Mouse (Mus musculus): ENCODE results near the gene Zfp651. TPM values are rescaled to one million over a fixed set of nuclear protein-coding genes. Genes with fewer than 3 reads are reported as not detected.

Gene Zfp651
- polyA plus RNA-seq, 1 experiment from 2014 or later, result 20.4 TPM

DNA sequence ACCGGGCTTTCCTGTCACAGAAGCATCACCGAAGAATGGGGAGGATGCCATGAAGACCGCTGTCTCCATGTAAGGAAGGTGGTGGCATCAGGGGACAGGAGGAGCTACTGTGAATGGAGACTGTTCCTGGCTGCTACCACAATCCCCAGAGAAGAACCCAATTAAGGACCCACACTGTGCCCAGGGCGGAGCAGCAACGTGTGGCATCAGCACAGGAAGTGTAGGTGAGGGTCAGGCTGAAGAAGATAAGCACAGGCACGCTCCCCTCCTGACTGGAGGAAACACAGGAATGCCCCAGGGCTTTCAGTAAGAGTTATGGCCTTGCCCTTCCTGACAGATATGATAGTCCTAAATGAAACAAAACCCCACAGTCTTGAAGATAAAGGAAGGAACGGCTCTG lies 43.6 kb downstream of the Zfp651 start:
- 86% methylated on average over 7 of the region's 7 CpGs for WGBS

DNA sequence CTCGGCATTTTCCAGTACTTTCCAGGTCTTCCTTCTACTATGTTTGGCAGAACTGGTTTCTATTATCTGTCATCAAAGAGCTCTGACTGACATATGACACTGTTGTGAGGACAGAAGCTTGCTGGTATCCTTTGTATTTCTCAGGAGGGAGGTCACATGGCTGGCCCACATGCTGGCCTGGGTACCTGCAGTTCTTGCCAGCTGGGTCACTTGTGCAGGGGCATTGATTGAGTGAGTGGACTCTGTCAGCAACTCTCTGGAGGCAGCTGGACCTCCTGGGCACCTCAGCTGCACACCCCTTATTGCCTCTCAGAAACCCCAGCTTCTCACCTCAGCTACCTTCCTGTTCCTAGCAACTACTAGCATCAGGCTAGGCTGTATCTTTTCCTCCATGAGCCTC lies 48.4 kb downstream of the Zfp651 start:
- 59% methylated on average over 1 of the region's 1 CpGs for WGBS
- H3K9me3 ChIP-seq (ENCODE audit: control insufficient read depth, low read length), result no peaks in the 10 kb centered on the region
- H3K9ac ChIP-seq (replicated peaks; ENCODE audit: low read depth, low read length), result no peak overlapping the region
- peaks cover 13% of the 10 kb centered on the region for H3K4me1 ChIP-seq (replicated peaks; ENCODE audit: control insufficient read depth, insufficient read depth, low read length)
- no peaks in the 10 kb centered on the region for H3K36me3 ChIP-seq (ENCODE audit: control insufficient read depth, insufficient read depth)
- no peak overlapping the region for H3K4me3 ChIP-seq (replicated peaks; ENCODE audit: low read length)
- ATAC-seq, result no peak
- H3K27ac ChIP-seq (ENCODE audit: low read length), result no peak overlapping the region; the same call in 1 of the 2 replicates
- no peak overlapping the region for H3K4me2 ChIP-seq (ENCODE audit: low read length)
- no peaks in the 10 kb centered on the region for H3K27me3 ChIP-seq (replicated peaks; ENCODE audit: control insufficient read depth, insufficient read depth, low read length)

More for the DNA sequence above, 43.6 kb downstream of the Zfp651 start:
- Histone ChIP-seq H3K27ac (ENCODE audit: low read length) (no peak overlapping the region), H3K4me3 (replicated peaks; ENCODE audit: low read length) (no peak overlapping the region), H3K27me3 (replicated peaks; ENCODE audit: control insufficient read depth, insufficient read depth, low read length) (no peaks in the 10 kb centered on the region), H3K36me3 (ENCODE audit: control insufficient read depth, insufficient read depth) (no peaks in the 10 kb centered on the region), H3K4me2 (ENCODE audit: low read length) (no peak overlapping the region), H3K9ac (replicated peaks; ENCODE audit: low read depth, low read length) (no peak overlapping the region), H3K9me3 (ENCODE audit: control insufficient read depth, low read length) (no peaks in the 10 kb centered on the region), H3K4me1 (replicated peaks; ENCODE audit: control insufficient read depth, insufficient read depth, low read length) (peaks cover 2% of the 10 kb centered on the region; the same call in 1 of the 2 replicates)
- ATAC-seq, result no peak

DNA sequence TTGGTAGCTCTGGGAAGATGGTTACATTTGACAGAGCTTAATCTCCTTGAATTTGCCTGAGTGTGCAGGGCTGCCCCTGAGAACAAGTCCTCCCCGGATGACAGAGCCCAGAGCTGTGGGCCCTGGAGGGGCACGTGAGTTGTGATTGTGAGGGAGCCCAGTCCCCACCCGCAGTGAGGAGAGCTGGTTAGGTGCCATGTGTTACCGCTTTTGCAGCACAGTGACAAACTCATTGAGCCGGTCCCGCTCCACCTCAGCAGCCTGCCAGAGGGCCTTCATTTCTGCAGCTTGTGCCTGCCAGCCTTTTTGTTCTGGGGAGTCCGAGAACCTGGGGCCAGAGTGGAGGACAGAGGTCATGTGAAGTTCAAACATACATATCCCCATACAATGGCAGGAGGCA lies 48.8 kb downstream of the Zfp651 start:
- Histone ChIP-seq H3K36me3 (ENCODE audit: control insufficient read depth, insufficient read depth) (no peaks in the 10 kb centered on the region), H3K4me2 (ENCODE audit: low read length) (no peak overlapping the region), H3K27me3 (replicated peaks; ENCODE audit: control insufficient read depth, insufficient read depth, low read length) (no peaks in the 10 kb centered on the region), H3K9me3 (ENCODE audit: control insufficient read depth, low read length) (no peaks in the 10 kb centered on the region), H3K4me1 (replicated peaks; ENCODE audit: control insufficient read depth, insufficient read depth, low read length) (peaks cover 13% of the 10 kb centered on the region), H3K9ac (replicated peaks; ENCODE audit: low read depth, low read length) (no peak overlapping the region), H3K4me3 (replicated peaks; ENCODE audit: low read length) (no peak overlapping the region), H3K27ac (ENCODE audit: low read length) (no peak overlapping the region; the same call in 1 of the 2 replicates)
- ATAC-seq, result no peak
- 46% methylated on average over 7 of the region's 7 CpGs for WGBS

DNA sequence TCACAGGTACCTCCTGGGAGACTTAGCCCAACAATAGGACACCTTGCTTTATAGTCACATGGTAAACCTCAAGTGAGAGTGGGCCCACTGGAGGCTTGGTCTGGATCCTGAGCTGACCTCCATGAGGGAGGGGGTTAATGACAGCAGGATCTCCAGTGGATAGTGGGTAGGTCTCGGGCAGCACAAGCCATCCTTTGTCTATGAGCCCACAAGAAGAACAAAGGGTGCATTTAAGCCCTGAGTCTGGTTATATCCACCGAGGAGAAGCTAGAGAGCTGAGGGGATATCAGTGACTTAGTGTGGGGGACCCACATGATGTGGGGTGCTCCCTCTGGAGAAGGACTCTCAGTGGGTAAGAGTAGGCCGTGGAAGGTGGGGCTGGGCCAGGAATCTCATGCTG lies 49.4 kb downstream of the Zfp651 start:
- 41% methylated on average over 3 of the region's 3 CpGs for WGBS
- Histone ChIP-seq H3K9me3 (ENCODE audit: control insufficient read depth, low read length) (no peaks in the 10 kb centered on the region), H3K27me3 (replicated peaks; ENCODE audit: control insufficient read depth, insufficient read depth, low read length) (no peaks in the 10 kb centered on the region), H3K9ac (replicated peaks; ENCODE audit: low read depth, low read length) (no peak overlapping the region), H3K36me3 (ENCODE audit: control insufficient read depth, insufficient read depth) (no peaks in the 10 kb centered on the region), H3K4me1 (replicated peaks; ENCODE audit: control insufficient read depth, insufficient read depth, low read length) (peaks cover 13% of the 10 kb centered on the region), H3K4me3 (replicated peaks; ENCODE audit: low read length) (no peak overlapping the region), H3K27ac (ENCODE audit: low read length) (no peak overlapping the region), H3K4me2 (ENCODE audit: low read length) (no peak overlapping the region)
- no peak for ATAC-seq

DNA sequence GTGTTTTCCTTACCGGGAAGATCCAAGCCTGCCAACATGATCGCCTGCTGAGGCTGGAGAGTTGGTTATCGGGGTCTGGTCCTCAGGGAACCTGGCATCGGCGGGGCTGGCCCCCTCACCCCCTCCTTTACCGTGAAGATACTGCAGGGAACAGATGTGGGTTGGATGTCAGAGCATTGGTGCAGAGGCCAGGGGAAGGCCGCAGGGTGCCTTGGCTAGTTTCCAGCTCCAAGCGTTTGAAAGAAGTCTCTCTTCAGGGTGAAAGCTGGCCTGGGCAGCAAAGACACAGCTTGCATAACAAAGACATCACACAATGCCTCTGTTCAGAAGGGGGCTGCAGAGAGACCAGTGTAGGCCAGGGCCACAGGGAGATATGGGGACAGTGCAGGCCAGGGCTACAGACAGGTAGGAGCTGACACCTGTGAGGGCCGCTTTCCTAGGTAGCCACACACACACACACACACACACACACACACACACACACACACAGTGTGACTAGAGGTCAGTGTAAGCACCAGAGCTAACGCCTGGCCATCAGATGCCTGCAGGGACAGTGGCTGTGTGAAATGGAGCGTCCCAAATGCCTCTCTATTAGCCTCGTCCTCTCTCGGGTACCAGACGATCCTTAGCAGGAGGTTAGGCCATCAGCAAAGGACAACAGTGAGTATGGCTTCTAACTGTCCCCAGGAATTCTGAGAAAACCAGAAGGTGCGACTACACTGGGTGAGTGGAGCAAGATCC lies 51.1 kb downstream of the Zfp651 start:
- no peak overlapping the region for H3K9ac ChIP-seq (replicated peaks; ENCODE audit: low read depth, low read length)
- peak overlapping the region; percentile 17; the same call in 1 of the 2 replicates for H3K4me2 ChIP-seq (ENCODE audit: low read length)
- no peak overlapping the region for H3K4me3 ChIP-seq (replicated peaks; ENCODE audit: low read length)
- 10% methylated on average over 15 of the region's 15 CpGs for WGBS
- peaks cover 13% of the 10 kb centered on the region for H3K4me1 ChIP-seq (replicated peaks; ENCODE audit: control insufficient read depth, insufficient read depth, low read length)
- H3K36me3 ChIP-seq (ENCODE audit: control insufficient read depth, insufficient read depth), result no peaks in the 10 kb centered on the region
- ATAC-seq, result peak; percentile 68
- no peaks in the 10 kb centered on the region for H3K9me3 ChIP-seq (ENCODE audit: control insufficient read depth, low read length)
- H3K27ac ChIP-seq (ENCODE audit: low read length), result peak overlapping the region; percentile 18; the same call in 1 of the 2 replicates
- H3K27me3 ChIP-seq (replicated peaks; ENCODE audit: control insufficient read depth, insufficient read depth, low read length), result no peaks in the 10 kb centered on the region

DNA sequence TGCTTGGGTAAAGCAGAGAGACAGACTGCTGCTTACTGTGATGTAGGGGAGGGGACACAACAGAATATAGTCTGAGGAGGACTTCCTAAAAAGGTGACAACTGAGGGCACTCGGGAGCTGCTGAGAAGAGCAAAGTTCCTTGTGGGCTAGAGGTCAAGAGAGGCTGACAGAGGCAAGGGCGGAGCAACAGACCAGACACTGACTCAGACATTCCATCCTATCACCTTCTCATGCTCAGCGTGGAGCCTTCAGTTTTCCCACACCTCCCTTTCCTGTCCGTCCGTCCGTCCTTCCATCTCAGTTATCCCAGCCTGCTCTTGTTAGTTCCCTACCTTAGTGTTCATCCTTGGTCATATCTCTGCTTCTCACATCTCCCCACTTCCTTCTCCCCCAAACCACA lies 56.1 kb downstream of the Zfp651 start:
- ATAC-seq, result no peak
- WGBS, result 90% methylated on average over 6 of the region's 6 CpGs

DNA sequence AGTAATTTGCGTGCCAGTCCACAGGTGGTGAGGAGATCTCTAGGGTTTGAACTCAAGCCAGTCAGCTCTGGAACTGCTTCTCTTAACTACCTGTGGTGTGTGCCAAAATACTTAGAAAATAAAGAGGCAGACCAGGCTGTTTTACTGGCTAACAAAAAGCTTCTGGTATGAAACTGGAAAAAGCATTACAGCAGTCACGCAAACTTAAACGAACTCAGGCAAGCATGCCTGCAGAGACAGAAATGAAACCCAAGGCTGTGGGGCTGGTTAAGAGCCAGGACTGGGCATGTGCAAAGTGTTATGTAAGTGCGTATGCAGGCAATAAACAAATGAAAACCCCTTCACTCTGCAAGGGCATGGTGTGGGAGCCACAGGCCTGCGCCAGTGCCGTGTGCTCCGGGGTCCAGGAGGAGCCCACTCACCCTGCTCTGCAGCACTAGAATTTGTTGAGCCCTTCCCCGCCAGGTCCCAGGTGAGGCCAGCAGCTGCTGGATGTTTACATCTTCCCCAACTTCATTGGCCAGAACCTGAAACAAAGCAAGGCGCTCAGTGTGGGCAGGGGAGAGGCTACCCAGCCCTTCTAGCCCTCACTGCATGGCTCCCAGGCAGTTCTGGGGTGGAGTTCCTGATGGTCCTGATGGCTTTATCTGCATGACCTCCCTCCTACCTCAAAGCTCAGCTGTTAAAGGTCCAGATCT lies 60.1 kb downstream of the Zfp651 start:
- 73% methylated on average over 9 of the region's 9 CpGs for whole genome bisulfite sequencing
- ATAC-seq, result no peak
- no peak overlapping the region for H3K4me3 ChIP-seq (replicated peaks; ENCODE audit: low read length)
- no peaks in the 10 kb centered on the region for H3K36me3 ChIP-seq (ENCODE audit: control insufficient read depth, insufficient read depth)
- no peaks in the 10 kb centered on the region for H3K27me3 ChIP-seq (replicated peaks; ENCODE audit: control insufficient read depth, insufficient read depth, low read length)
- no peak overlapping the region for H3K4me2 ChIP-seq (ENCODE audit: low read length)
- H3K4me1 ChIP-seq (replicated peaks; ENCODE audit: control insufficient read depth, insufficient read depth, low read length), result peaks cover 27% of the 10 kb centered on the region
- H3K9me3 ChIP-seq (ENCODE audit: control insufficient read depth, low read length), result no peaks in the 10 kb centered on the region
- no peak overlapping the region for H3K9ac ChIP-seq (replicated peaks; ENCODE audit: low read depth, low read length)
- peak overlapping the region; percentile 29; the same call in 1 of the 2 replicates for H3K27ac ChIP-seq (ENCODE audit: low read length)

More for the DNA sequence above, 56.1 kb downstream of the Zfp651 start:
- no peak overlapping the region for H3K4me3 ChIP-seq (replicated peaks; ENCODE audit: low read length)
- H3K4me1 ChIP-seq (replicated peaks; ENCODE audit: control insufficient read depth, insufficient read depth, low read length), result peaks cover 16% of the 10 kb centered on the region
- no peak overlapping the region for H3K4me2 ChIP-seq (ENCODE audit: low read length)
- H3K36me3 ChIP-seq (ENCODE audit: control insufficient read depth, insufficient read depth), result no peaks in the 10 kb centered on the region
- no peaks in the 10 kb centered on the region for H3K9me3 ChIP-seq (ENCODE audit: control insufficient read depth, low read length)
- H3K27me3 ChIP-seq (replicated peaks; ENCODE audit: control insufficient read depth, insufficient read depth, low read length), result no peaks in the 10 kb centered on the region
- no peak overlapping the region for H3K27ac ChIP-seq (ENCODE audit: low read length)
- no peak overlapping the region for H3K9ac ChIP-seq (replicated peaks; ENCODE audit: low read depth, low read length)

DNA sequence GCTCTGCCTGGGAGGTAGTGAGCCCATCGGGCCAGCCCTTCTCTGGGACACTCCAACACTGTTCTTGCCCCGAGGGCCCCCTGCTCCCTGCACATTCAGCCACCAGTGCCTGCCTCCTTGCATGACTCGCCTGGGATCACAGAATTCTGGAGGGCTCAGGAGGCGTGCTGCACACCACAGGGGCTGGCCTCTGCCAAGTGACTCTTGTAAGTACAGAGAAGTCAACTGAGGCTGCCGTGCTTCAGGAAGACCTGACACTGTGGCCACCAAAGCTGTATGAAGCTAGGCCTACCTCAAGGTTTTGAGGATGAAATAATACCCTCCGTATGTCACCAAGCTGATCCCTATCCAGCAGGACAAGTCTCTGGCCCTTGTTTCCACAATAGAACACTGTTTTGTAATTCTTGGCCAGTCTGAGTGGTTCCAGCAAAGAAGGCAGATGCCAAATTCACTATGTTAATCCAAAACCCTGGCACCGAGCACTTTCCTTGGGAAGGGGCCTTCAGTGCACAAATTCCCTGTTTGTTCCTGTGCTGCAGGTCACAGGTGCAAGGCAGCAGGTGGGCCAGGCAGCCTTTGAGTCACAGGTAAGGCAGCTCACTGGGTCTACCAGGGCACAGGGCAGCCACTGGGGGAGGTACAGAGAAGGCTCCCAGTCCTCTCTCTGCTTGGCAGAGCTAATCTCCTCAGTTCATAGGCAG lies 60.8 kb downstream of the Zfp651 start:
- Histone ChIP-seq H3K27ac (ENCODE audit: low read length) (peak overlapping the region; percentile 29; the same call in 1 of the 2 replicates), H3K9ac (replicated peaks; ENCODE audit: low read depth, low read length) (no peak overlapping the region), H3K36me3 (ENCODE audit: control insufficient read depth, insufficient read depth) (no peaks in the 10 kb centered on the region), H3K4me2 (ENCODE audit: low read length) (no peak overlapping the region), H3K4me1 (replicated peaks; ENCODE audit: control insufficient read depth, insufficient read depth, low read length) (peaks cover 27% of the 10 kb centered on the region), H3K27me3 (replicated peaks; ENCODE audit: control insufficient read depth, insufficient read depth, low read length) (no peaks in the 10 kb centered on the region), H3K9me3 (ENCODE audit: control insufficient read depth, low read length) (no peaks in the 10 kb centered on the region), H3K4me3 (replicated peaks; ENCODE audit: low read length) (no peak overlapping the region)
- 36% methylated on average over 7 of the region's 7 CpGs for WGBS
- no peak for ATAC-seq

DNA sequence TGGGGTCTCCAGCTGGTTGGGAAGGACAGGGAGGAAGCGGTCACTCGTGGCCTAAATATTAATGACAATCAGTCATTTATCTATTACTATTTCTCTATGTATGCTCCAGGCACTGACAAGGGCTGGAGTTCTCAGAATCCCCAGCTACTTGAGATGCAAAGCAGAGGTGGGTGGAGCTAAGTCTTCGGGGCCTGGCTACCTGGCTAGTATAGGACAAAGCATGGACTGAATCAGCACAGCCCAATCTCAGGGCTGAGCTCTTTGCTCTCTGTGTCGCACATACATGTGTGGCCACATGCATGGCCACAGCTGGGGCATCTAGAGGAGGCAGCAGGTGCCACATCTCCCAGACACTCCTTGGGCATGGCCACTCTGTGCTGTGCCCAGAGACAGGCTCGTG lies 61.6 kb downstream of the Zfp651 start:
- WGBS, result 71% methylated on average over 5 of the region's 5 CpGs
- ATAC-seq, result no peak

More for the DNA sequence above, 61.6 kb downstream of the Zfp651 start:
- H3K36me3 ChIP-seq (ENCODE audit: control insufficient read depth, insufficient read depth), result no peaks in the 10 kb centered on the region
- no peak overlapping the region for H3K4me2 ChIP-seq (ENCODE audit: low read length)
- H3K27ac ChIP-seq (ENCODE audit: low read length), result no peak overlapping the region
- no peak overlapping the region for H3K9ac ChIP-seq (replicated peaks; ENCODE audit: low read depth, low read length)
- no peaks in the 10 kb centered on the region for H3K27me3 ChIP-seq (replicated peaks; ENCODE audit: control insufficient read depth, insufficient read depth, low read length)
- no peak overlapping the region for H3K4me3 ChIP-seq (replicated peaks; ENCODE audit: low read length)
- H3K9me3 ChIP-seq (ENCODE audit: control insufficient read depth, low read length), result no peaks in the 10 kb centered on the region
- H3K4me1 ChIP-seq (replicated peaks; ENCODE audit: control insufficient read depth, insufficient read depth, low read length), result peaks cover 27% of the 10 kb centered on the region
